Mouse (Mus musculus) hindbrain, embryonic 11.5 days (tissue): ENCODE measurements around the gene Bloc1s3. TPM values are rescaled to one million over a fixed set of nuclear protein-coding genes. Genes with fewer than 3 reads are reported as not detected.
A peak's percentile ranks its signal among the peaks of the same experiment; 100 is the strongest.

Source experiments
- ATAC-seq: fragments of 200-750 bp; cut with Nextera tagmentation; 2 replicates; pipeline ENCODE4 v1.8.0; 2017; ENCODE audit warnings: mild to moderate bottlenecking, moderate TSS enrichment, moderate library complexity; ENCODE audit not compliant: low FRiP score
- DNase-seq: peaks from one replicate; pipeline ENCODE4 v3.0.0-alpha.2; 2015; ENCODE audit warnings: low spot score
- H3K27ac ChIP-seq: fragments of 300-500 bp; sonication (generic); 2 replicates; pipeline ENCODE4 v1.5.1; 2014; ENCODE audit warnings: mild to moderate bottlenecking, low read depth, low read length
- H3K27me3 ChIP-seq: fragments of 300-500 bp; sonication (generic); 2 replicates; pipeline ENCODE4 v1.6.1; 2014; ENCODE audit warnings: mild to moderate bottlenecking, low read length, moderate library complexity, mixed read lengths; ENCODE audit not compliant: control insufficient read depth, insufficient read depth
- H3K36me3 ChIP-seq: fragments of 300-500 bp; sonication (generic); 2 replicates; pipeline ENCODE4 v1.6.1; 2014; ENCODE audit warnings: mild to moderate bottlenecking, low read length, moderate library complexity, mixed read lengths; ENCODE audit not compliant: control insufficient read depth, insufficient read depth
- H3K4me1 ChIP-seq: fragments of 300-500 bp; sonication (generic); replicated peaks from 2 replicates; pipeline ENCODE4 v1.6.1; 2014; ENCODE audit warnings: low read length, mixed read lengths; ENCODE audit not compliant: control insufficient read depth, insufficient read depth
- H3K4me2 ChIP-seq: fragments of 300-500 bp; sonication (generic); replicated peaks from 2 replicates; pipeline ENCODE4 v1.6.1; 2014; ENCODE audit warnings: mild to moderate bottlenecking, low read depth, low read length
- H3K4me3 ChIP-seq: fragments of 300-500 bp; sonication (generic); 2 replicates; pipeline ENCODE4 v1.5.1; 2014; ENCODE audit warnings: low read depth, low read length
- H3K9ac ChIP-seq: fragments of 300-500 bp; sonication (generic); 2 replicates; pipeline ENCODE4 v1.6.1; 2014; ENCODE audit warnings: low read depth, low read length
- H3K9me3 ChIP-seq: fragments of 300-500 bp; sonication (generic); 2 replicates; pipeline ENCODE4 v1.6.1; 2016; ENCODE audit warnings: low read length; ENCODE audit not compliant: control insufficient read depth
- WGBS: fragments of 180-500 bp; shearing (Covaris S2); extraction: QIAGEN DNeasy Blood & Tissue Kit; methylation state at CpG from one replicate; pipeline ENCODE4 v1.1.7; 2014; 5-methylcytosine and 5-hydroxymethylcytosine counted together
- polyA plus RNA-seq: library from polyadenylated mRNA; unstranded; fragments of >200 nt; fragmentation: Nextera tagmentation; extraction: Ambion mirVana; gene quantifications from 2 replicates; pipeline ENCODE4 v1.2.1, GENCODE M21; 2014

The Bloc1s3 gene
- polyA plus RNA-seq, 1 experiment from 2014 or later: 2.4 TPM

GRCm38 (mm10) chr7:19496214-19496555 lies 12.0 kb downstream of the Bloc1s3 start:
- Histone ChIP-seq H3K9me3 (no peaks in the 10 kb centered on the region), H3K9ac (no peak overlapping the region), H3K4me1 (0 out of 2 replicates have a peak, but pooled peaks cover 3% of the 10 kb centered on the region), H3K4me3 (no peak overlapping the region), H3K27me3 (peaks cover 14% of the 10 kb centered on the region), H3K4me2 (no peak overlapping the region), H3K36me3 (no peaks in the 10 kb centered on the region), H3K27ac (no peak overlapping the region)
- DNase-seq (no peak), ATAC-seq (no peak)
- WGBS: 56% methylated on average over 5 of the region's 5 CpGs

DNA sequence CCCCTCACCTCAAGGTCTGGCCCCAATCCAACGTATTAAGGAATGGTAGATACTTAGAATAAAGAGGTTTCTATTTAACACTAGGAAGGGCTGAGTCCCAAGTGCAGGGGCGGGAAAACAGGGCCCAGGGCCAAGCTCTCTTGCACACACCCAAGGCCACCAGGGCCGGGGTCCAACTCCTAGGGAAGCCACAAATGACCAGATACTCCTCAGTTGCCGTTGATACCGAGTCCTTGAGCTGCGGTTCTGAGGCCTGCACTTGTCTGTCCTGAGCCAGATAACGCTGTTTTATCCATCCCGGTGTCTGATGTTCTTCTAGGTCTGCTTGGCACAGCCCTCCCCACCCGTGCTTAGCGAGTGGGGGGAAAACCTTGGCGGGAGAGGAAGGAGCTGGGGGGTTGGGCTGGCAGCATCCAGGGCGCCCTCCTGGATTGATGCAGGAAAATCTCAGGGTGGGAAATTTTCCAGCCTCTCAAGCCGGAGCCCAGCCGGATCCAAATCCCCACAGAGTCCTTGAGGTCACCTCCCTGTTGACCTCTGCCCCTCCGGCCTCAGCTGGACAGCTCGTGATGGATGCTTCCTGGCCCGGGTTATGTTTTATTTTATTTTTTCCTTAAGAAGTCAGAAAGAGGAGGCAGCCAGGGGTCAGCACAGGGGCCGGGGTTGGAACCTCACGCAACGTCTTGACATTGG lies 12.5 kb downstream of the Bloc1s3 start:
- DNase-seq (no peak), ATAC-seq (no peak)
- H3K27ac ChIP-seq: no peak overlapping the region
- H3K36me3 ChIP-seq: no peaks in the 10 kb centered on the region
- H3K9ac ChIP-seq: no peak overlapping the region
- no peak overlapping the region for H3K4me3 ChIP-seq
- WGBS: 56% methylated on average over 20 of the region's 20 CpGs
- 0 out of 2 replicates have a peak, but pooled peaks cover 3% of the 10 kb centered on the region for H3K4me1 ChIP-seq
- H3K4me2 ChIP-seq: no peak overlapping the region
- peaks cover 19% of the 10 kb centered on the region for H3K27me3 ChIP-seq
- no peaks in the 10 kb centered on the region for H3K9me3 ChIP-seq

- 83% methylated on average over 25 of the region's 25 CpGs for WGBS
- H3K4me3 ChIP-seq: no peak overlapping the region
- H3K27me3 ChIP-seq: peaks cover 25% of the 10 kb centered on the region
- H3K9ac ChIP-seq: no peak overlapping the region
- no peak overlapping the region for H3K27ac ChIP-seq
- no peaks in the 10 kb centered on the region for H3K36me3 ChIP-seq
- no peak for ATAC-seq
- DNase-seq: no peak
- H3K4me1 ChIP-seq: 0 out of 2 replicates have a peak, but pooled peaks cover 3% of the 10 kb centered on the region
- no peaks in the 10 kb centered on the region for H3K9me3 ChIP-seq
- H3K4me2 ChIP-seq: no peak overlapping the region
These were observed 13.3 kb downstream of the Bloc1s3 start for GRCm38 (mm10) chr7:19494751-19495474.

DNA sequence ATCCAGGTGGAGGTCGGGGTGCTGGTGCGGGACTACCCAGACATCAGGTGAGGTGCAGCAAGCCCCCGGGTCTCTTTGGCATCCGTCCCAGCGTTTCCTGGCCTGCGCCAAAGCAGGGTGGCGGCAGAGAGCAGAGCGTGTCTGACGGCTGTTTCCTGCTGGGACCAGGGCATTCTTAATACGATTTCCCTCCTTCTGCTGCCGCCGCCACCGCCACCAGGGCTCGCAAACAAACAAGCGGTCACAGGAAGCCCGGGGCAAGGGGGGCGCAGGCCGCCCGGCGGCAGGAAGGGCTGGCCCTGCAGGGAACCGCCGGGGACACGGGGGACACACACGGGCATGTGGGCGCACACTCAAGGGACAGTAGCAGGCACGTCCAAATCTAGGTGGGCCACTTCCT lies 16.4 kb downstream of the Bloc1s3 start:
- DNase-seq: peak; percentile 42
- Histone ChIP-seq H3K27ac (no peak overlapping the region), H3K9ac (peak overlapping the region; percentile 15; the same call in 1 of the 2 replicates)

GRCm38 (mm10) chr7:19489525-19489924 lies 18.6 kb downstream of the Bloc1s3 start:
- H3K9me3 ChIP-seq: no peaks in the 10 kb centered on the region
- peak overlapping the region; percentile 25 for H3K4me2 ChIP-seq
- peak overlapping the region; percentile 18 for H3K4me3 ChIP-seq
- H3K27ac ChIP-seq: no peak overlapping the region
- WGBS: 2% methylated on average over 30 of the region's 31 CpGs
- DNase-seq (peak; percentile 48), ATAC-seq (peak; percentile 51; the same call in 1 of the 2 replicates)
- no peaks in the 10 kb centered on the region for H3K36me3 ChIP-seq
- peaks cover 49% of the 10 kb centered on the region for H3K27me3 ChIP-seq
- peaks cover 6% of the 10 kb centered on the region; the same call in 1 of the 2 replicates for H3K4me1 ChIP-seq
- H3K9ac ChIP-seq: no peak overlapping the region

More for the DNA sequence above, 16.4 kb downstream of the Bloc1s3 start:
- H3K4me3 ChIP-seq: 0 out of 2 replicates have a peak overlapping the region, but pooled peaks have one; percentile 13
- H3K27me3 ChIP-seq: peaks cover 49% of the 10 kb centered on the region
- no peaks in the 10 kb centered on the region for H3K36me3 ChIP-seq
- H3K4me2 ChIP-seq: peak overlapping the region; percentile 37
- 3% methylated on average over 26 of the region's 26 CpGs for WGBS
- H3K9me3 ChIP-seq: no peaks in the 10 kb centered on the region
- H3K4me1 ChIP-seq: peaks cover 6% of the 10 kb centered on the region; the same call in 1 of the 2 replicates
- no peak for ATAC-seq

GRCm38 (mm10) chr7:19486549-19486948 lies 21.6 kb downstream of the Bloc1s3 start:
- no peaks in the 10 kb centered on the region for H3K9me3 ChIP-seq
- no peak overlapping the region for H3K4me3 ChIP-seq
- H3K27ac ChIP-seq: no peak overlapping the region
- no peaks in the 10 kb centered on the region for H3K36me3 ChIP-seq
- peaks cover 39% of the 10 kb centered on the region for H3K27me3 ChIP-seq
- WGBS: 92% methylated on average over 7 of the region's 7 CpGs
- no peak overlapping the region for H3K9ac ChIP-seq
- ATAC-seq: no peak
- DNase-seq: no peak
- peaks cover 3% of the 10 kb centered on the region; the same call in 1 of the 2 replicates for H3K4me1 ChIP-seq
- no peak overlapping the region for H3K4me2 ChIP-seq

- Histone ChIP-seq H3K9ac (no peak overlapping the region), H3K27me3 (peaks cover 29% of the 10 kb centered on the region), H3K27ac (no peak overlapping the region), H3K9me3 (no peaks in the 10 kb centered on the region), H3K4me2 (no peak overlapping the region), H3K4me3 (no peak overlapping the region), H3K4me1 (peaks cover 3% of the 10 kb centered on the region; the same call in 1 of the 2 replicates), H3K36me3 (no peaks in the 10 kb centered on the region)
- no peak for DNase-seq
- ATAC-seq: no peak
- WGBS: 100% methylated on average over 1 of the region's 1 CpGs
These were observed 22.7 kb downstream of the Bloc1s3 start for GRCm38 (mm10) chr7:19485488-19485887.

- 83% methylated on average over 8 of the region's 8 CpGs for WGBS
- Histone ChIP-seq H3K4me2 (no peak overlapping the region), H3K27me3 (peaks cover 10% of the 10 kb centered on the region), H3K27ac (no peak overlapping the region), H3K4me1 (no peaks in the 10 kb centered on the region), H3K9ac (no peak overlapping the region), H3K36me3 (no peaks in the 10 kb centered on the region), H3K9me3 (no peaks in the 10 kb centered on the region), H3K4me3 (no peak overlapping the region)
- ATAC-seq: no peak
- no peak for DNase-seq
These were observed 24.9 kb downstream of the Bloc1s3 start for GRCm38 (mm10) chr7:19483281-19483680.
